Mouse (Mus musculus) right cerebral cortex, postnatal 36 days (tissue): ENCODE results near the gene Cavin3.
A peak's percentile ranks its signal among the peaks of the same experiment; 100 is the strongest.

Experiments
- DNase-seq, 2 experiments: peaks; one replicate each; pipeline ENCODE4 v3.0.0; 2022; ENCODE audit warnings: low spot score in 2 of 2, mixed read lengths in 1 of 2

Cavin3 gene

DNA sequence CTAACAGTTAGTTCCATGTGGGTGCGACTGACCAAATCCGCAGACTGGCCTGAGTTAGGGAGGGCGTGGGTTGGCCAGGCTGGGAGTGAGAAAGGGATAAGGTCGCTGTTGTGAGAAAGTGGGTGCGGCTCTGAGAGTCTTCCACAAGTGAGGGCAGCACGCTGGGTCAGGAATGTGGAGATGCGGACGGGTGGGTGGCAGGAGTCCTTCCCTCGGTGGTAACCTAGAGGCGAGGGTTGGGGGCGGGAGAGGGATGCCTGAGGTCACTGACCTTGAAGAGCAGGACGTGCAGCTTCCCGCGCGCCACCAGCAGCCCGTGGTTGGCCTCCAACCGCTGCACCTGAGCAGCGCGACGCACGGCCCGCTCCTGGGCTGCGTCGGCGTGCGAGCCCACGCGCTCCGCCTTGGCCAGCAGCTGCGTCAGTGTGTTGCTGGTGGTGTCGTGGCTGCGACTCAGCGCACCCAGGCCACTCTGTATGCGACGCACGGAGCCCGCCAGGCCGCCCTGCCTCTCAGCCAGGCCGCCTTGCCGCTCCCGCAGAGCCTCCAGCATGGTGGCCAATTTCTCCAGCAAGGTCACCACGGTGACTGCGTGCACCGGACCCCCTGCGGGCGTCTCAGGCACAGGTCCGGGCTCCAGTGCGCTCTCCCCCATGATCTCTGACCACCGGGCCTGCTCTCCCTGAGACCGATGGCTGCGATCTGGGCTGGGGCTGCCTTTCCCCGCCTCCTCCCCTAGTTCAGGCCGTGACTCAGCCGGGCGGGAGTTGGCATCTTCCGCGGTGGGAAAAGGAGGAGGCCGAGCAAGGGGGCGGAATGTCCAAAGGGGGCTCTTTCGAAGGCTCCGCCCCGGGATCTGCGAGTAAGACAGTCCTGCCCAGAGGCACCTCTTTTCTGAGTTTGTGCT is at the start of gene Cavin3:
TSS of gene Cavin3 (minus strand) at position 796 of the 907 bp plus-strand sequence.
- DNase-seq, result peak; percentile 54 to 62

DNA sequence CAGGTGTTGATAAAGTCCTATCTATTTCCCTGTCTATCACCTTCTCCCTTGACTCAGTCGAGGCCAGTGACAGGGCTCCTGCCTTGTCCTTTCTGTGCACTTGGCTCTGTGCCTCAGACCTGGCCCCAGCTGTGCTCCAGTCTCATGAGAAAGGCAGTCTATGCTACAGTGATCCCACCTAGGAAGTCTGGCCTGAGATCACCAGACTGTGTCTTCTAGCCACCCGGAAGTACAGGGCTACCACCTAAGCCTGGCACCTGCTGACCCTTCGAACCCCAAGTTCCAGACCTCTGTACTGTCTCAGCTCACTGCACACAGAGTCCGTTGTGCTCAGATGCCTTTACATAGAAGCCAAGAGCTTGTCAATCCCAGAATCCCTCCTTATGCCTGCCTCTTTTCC is 46.0 kb upstream of the Cavin3 start:
- no peak for DNase-seq

DNA sequence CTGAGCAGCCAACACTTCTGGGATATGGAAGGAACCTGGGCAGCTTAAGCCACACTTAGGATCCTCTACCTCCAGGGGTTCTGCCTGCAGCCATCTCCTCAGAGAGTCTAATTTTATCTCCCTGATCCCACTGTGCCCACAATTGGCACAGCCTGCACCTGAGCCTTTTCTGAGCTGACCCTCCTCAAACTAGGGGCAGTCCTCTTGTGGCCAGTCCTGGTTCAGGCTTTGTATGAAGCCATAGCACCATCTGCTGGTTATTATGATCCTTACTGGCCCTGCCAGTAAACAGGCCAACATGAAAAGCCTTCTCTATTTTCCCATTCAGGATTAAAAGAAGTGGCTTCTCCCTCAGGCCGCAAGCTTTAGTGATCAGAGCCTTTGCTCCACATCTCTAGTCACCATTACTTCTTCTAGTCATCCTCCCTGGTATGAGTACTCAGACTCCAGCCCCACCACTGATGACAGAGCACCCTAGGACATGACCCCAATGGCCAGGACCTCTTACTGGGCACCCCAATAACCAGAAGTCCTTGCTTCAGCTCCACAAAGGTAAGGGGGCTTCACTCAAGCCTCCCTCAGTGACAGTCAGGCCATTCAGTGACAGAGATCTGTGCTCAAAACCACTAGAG is 45.3 kb upstream of the Cavin3 start:
- DNase-seq, result peak in 1 of 2 experiments; percentile 31

DNA sequence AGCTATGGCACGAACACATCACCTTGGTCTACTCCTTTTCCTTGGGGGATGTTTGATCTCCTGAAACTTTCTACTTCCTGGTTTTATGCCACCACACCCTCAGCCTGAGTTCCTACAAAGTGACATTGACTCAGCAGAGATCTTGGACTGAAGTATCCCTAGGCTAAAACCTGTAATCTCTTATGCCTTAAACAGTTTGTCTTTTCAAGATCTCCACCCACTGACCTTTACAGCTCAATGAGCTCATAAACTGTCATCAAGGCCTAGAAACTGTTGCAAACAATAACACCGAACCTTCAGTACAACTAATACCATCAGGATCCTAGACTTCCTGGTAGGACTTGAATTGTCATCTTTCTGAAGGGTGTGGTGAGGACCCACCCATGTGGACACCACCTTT is 42.1 kb upstream of the Cavin3 start:
- no peak for DNase-seq

DNA sequence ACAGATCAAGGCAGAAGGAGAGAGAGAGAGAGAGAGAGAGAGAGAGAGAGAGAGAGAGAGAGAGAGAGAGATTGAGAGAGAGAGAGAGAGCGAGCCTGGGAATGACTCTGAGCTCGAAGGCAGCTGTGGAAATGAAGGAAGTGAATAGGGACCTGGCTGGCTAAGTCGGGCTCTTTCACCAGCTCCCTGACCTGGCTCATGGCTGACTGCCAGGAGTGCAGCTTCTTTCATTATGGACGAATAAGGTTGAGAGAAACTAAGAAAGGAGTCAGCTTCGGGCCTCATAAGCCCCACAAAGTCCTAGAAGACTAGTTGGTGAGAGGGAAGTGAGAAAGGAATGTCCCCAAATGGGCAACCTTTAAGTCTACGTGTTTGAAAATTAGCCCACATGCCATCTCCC is 38.1 kb upstream of the Cavin3 start:
- DNase-seq, result no peak

DNA sequence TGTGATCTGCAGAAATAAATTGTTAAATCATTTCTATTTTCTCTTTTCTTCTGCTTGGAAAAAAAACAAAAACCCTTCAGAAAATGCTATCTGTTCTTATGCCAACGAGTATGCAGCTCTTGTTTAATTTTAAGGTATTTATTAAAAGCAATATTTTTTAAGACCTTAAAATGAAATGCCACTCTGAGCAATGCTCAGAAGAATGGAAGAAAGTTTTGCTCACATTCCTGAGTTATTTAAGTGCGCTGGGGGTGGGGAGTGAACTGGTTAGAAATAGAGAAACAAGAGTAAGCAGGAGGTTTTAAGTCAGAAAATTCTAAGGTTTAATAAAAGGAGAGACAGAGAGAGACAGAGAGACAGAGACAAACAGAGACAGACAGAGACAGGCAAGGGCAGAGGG is 37.7 kb upstream of the Cavin3 start:
- peak in 1 of 2 experiments; percentile 45 for DNase-seq

DNA sequence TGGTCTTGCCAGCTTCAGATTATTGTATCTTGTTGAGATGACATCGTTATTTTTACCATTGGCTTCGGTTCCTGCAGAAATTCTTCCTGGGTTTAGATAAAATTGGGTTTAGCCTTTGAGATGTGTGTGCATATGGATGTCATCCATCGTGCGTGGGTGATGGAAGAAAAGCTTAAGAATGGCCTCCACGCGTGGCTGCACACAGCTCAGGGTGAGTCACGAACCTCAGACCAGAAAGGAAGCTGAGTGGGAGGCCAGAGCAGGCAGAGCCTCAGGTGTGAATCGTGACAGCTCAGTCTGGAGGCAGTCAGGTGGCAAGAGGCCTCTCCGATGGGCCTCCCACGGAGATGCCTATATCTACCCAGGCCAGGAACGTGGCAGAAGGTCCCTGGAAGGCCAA is 37.2 kb upstream of the Cavin3 start:
- peak; percentile 88 to 95 for DNase-seq

DNA sequence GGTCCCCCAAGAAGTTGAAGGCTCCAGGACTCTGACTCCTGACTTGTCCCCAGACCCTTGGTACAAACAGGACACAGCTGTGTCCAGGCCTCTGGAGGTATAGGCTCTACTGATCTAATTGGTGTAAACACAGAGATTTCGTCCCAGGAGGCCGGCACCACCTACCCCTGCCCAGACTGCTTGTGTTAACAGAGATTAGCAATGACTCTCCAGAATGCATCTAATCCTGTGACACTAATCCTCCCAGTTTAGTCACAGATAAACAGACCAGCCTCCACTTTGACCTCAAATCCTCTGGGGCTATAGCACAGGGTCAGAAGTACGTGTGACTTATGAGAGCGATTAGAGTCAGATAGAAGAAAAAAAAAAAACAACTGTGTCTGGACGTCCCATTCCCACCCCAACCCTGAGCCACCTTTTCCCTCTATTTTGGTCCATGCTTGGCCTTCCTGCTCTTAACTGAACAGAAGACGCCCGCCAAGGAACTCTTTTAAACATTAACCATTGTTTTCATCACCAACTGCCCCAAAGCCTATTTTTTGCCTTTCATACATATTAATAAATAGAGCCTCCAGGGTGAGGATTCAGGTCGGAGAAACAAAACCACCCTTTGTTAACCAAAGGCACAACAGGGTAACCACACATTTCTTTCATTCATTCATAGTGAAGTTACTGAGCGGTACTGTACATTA is 34.7 kb upstream of the Cavin3 start:
- DNase-seq, result no peak

DNA sequence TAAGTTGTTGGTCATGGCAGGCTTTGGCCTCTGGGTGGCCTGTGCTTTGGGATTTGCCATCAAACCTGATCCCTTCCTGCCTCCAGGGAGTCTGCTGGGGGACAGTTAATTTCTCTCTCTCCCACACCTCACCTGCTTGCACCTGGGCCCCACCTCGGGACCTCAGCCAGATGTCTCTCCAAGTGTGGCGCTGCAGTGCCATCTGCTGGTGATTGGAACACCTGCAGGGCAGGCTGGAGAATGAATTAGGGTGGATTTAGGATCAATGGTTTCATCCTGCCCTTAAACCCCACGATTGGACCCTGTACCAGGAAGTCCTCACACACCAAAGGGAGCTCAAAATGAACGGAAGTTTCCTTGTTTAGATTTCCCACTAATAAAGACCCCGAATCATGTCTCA is 33.1 kb upstream of the Cavin3 start:
- peak in 1 of 2 experiments; percentile 34 for DNase-seq

DNA sequence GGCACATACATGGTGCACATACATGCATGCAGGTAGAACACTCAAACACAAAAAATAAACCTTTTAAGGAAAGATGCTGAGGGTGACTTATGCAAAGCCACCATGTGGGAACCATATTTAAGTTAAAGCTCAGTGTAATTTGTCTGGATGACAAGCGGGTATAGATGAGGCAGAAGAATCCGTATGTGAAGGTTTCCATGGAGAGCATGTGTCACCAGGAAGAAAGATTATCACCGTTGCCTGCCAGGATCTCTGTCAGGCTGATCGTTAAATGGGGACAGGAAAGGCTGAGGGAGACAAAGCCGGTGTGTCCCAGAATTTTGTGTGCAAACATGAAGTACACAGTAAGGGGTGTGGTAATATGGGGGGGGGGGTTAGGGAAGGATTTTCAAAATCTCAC is 32.5 kb upstream of the Cavin3 start:
- DNase-seq, result no peak

DNA sequence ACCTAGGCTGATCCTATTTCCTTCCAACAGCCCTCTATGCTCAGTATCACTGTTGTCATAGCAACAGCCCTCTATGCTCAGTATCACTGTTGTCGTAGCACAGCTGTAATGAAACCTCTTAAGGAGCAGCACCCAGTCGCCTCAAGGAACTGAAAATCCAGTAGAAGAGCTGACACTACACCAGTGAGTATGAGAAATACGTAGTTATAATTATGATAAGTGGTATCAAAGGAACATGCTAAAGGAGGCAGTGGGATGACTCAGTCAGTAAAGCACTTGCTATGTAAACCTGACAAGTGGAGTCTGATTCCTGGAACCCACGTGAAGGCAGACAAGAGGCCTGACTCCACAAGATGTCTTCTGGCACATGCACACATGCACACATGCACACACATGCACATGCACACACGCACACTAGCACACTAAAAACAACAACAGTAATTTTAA is 31.8 kb upstream of the Cavin3 start:
- DNase-seq, result no peak

DNA sequence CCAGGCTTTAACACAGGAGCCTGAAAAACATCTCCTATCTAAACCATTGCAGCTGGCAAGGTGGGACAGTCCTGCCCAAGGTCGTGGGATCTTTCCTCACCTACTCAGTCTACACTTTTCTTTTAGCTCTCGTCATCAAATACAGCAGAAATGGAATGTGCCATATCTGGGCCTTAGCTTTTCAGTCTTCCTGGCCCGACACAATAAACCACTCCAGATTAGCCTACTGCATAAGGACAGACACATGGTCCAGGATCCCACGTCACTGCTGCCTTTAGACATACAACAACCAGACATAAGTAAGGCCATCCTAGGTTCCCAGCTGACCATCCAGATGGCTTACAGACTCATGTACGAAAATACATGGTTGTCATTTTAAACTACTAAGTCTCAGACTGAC is 28.0 kb upstream of the Cavin3 start:
- peak in 1 of 2 experiments; percentile 65 for DNase-seq

DNA sequence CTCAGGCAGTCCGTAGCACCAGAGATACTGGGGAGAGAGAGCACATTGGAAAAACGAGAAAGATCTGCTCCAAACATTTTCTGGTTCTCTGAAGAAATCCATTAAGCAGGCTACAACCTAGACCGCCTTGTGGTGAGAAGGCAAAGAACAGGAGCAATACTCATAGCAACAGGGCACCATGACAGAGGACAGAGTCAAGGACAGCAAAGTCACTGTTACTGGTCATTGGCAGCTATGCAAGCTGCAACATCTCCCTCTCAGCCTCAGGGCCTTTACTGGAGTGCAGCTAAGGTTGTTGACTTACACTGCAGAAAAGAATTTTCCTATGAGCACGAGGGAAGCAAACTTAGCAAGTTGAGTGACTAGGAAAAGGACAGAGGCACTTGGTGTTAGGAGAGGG is 25.2 kb upstream of the Cavin3 start:
- no peak for DNase-seq

DNA sequence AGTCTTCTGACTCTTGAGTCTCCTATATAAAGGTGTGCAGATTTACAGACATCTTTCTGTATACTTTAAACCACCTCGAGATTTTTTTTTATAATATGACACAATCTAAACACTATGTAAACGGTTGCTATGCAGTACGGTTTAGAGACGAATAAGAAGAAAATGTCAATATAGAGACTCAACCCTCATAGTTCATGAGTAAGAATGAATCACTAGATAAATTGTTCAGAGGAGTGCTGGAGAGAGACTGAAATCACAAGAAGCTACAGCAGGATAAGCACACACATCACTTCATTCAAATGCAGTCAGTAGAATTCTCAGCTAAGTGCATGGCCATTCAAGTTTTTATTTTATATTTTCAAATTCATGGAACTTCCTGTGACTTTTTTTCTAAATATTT is 19.9 kb upstream of the Cavin3 start:
- DNase-seq, result no peak

DNA sequence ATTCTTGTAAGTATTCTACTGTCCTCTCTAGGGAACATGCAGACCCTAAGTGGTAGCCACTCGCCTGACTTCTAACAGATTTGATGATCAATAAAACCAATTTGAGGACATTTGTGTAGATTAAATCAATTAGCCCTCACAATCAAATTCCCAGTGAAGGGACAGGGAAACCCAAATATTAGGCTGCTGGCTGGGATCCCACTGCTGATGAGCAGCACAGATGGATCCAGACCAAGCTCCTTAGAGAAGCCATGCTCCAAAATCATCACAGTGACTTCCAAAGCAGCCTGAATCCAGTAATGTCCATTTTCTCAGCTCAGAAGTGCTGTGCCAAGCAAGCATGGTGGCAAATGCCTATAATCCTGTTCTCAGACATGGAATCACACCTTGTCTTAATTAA is 17.6 kb upstream of the Cavin3 start:
- no peak for DNase-seq

DNA sequence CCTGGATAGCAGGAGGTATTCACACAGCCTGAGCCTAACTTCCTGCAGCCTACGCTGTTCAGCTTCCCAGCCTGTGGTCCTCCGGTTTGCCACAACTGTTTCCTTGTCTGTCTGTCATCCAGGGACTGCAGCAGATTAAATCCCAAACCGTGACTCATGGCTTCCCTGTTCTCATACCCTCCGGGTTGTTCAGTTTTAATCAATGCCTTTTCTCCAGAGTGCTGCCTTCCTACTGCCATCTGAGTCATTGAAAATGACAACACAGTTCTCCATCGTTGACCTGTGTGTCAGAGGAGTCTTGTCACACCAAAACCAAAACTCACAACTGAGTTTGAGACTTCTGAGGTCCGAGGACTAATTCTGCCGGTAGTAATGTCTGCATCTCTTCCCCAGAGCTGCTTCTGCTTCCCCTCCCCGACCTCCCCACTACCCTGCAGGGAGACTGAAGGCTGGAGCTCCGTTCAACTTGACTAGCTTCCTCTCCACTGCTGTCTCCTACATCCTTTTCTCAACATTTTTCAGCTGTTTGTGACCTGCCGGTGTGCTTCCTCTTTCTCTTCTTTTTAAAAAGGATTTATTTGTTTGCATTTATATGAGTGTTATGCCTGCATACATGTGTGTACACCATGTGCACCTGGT is 16.9 kb upstream of the Cavin3 start:
- no peak for DNase-seq

DNA sequence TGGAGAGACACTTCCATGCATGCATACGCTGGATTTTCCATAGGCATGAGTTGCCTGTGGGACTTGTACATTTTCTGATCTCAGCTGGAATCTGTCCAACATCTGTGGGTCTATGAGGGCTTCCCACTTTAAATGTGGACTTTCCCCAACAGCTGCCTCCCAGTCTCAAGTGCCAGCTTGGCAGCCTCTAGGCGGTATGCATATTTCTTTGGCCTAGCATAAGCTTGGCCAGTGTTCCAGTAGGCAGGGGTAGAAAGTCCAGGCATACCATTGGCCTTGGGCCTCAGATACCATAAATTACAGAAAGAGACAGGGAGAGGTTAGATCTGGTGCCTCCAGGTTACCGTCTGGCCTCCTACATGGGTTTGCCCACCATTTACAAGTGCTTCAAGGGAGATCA is 15.8 kb upstream of the Cavin3 start:
- no peak for DNase-seq

DNA sequence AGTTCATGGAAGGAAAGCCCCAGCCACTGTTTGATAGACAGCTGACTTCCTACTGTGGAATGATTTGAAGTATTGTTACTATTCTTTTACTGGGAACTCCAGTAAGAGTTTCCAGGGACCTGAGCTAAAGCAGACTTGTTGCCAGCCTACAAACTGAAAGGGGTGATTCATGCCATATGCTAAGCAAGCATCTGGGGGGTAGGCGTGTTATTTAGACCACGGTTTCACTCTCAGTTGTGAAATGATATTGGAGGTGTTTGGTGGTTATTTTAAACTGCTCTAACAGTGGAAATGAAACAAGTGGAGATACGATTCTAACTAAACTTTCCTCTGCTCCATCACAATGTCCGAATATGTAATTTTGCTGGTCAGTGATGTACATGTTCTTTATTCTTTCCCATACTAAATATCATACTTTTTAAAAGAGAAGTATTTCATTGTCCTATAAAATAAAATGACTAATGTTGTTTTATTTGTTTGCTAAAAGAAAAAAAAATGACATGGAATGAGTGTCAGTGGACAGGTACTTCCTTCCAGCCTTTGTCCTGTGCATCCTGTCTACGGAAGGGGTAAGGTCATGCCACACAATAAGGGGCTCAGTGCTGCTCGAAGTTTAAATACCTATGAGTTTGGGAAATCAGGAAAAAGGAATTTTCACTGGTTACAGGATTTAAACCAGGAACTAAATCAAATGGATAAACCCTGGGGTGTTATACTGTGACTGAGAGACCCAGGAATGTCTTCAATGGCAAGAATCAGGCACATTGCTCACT is 5.2 kb upstream of the Cavin3 start:
- DNase-seq, result peak; percentile 84 to 90

DNA sequence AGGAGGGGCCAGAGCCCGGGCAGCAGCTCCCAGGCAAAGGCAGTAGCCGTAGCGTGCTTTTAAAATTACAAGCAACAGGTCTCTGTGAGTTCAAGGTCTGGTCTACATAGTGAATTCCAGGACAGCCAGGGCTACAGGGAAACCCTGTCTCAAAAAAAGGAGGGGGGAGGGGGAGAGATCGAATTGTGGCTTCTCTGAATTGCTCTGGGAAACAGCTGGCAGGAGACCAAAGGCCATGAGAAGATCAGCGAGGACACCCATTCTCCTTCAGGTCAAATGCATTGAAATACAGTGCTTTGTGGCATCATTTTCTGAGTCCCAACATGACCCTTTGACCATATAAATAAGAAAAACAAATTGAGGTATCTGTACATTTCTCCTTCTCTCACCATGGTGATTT is 2.9 kb upstream of the Cavin3 start:
- no peak for DNase-seq

DNA sequence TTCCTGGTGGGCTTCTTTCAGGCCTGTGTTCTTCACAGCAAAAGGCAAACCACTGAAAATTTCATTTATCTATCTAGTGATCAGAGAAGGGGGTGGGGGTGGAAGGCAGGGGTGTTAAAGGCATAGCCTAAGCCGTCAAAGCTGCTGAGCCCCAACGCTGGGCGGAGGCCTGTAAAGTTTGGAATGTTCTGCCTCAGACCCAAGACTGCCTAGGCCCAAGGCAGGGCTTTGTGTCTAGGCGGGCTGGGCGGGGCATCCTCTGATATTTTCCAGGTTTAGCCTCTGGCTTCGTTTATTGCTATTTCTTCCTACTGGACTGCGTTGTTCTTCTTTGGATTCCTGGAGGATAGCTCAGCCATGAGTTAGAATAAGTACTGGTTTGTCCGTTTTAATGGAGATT is 326 bp upstream of the Cavin3 start:
- no peak for DNase-seq
